Mouse (Mus musculus) liver, embryonic 13.5 days (tissue): ENCODE measurements around the gene Tff3. TPM values are rescaled to one million over a fixed set of nuclear protein-coding genes. Genes with fewer than 3 reads are reported as not detected.

Source experiments
- ATAC-seq: fragments of 200-750 bp; cut with Nextera tagmentation; 2 replicates; pipeline ENCODE4 v1.8.0; 2017; ENCODE audit warnings: low read depth, mild to moderate bottlenecking, moderate number of reproducible peaks, moderate library complexity
- DNase-seq: peaks from one replicate; pipeline ENCODE4 v3.0.0; 2022
- H3K27ac ChIP-seq: fragments of 300-500 bp; sonication (generic); 2 replicates; pipeline ENCODE4 v1.5.1; 2015; ENCODE audit warnings: moderate library complexity, mild to moderate bottlenecking, inconsistent platforms
- H3K27me3 ChIP-seq: fragments of 300-500 bp; sonication (generic); 2 replicates; pipeline ENCODE4 v1.6.1; 2015; ENCODE audit warnings: mild to moderate bottlenecking, inconsistent platforms
- H3K36me3 ChIP-seq: fragments of 300-500 bp; sonication (generic); 2 replicates; pipeline ENCODE4 v1.6.1; 2015; ENCODE audit warnings: mild to moderate bottlenecking, inconsistent platforms
- H3K4me1 ChIP-seq: fragments of 300-500 bp; sonication (generic); replicated peaks from 2 replicates; pipeline ENCODE4 v1.6.1; 2015; ENCODE audit warnings: inconsistent platforms
- H3K4me2 ChIP-seq: fragments of 300-500 bp; sonication (generic); 2 replicates; pipeline ENCODE4 v1.6.1; 2015; ENCODE audit warnings: inconsistent platforms, mild to moderate bottlenecking, moderate library complexity
- H3K4me3 ChIP-seq: fragments of 300-500 bp; sonication (generic); replicated peaks from 2 replicates; pipeline ENCODE4 v1.5.1; 2015; ENCODE audit warnings: mild to moderate bottlenecking, inconsistent platforms
- H3K9ac ChIP-seq: fragments of 300-500 bp; sonication (generic); 2 replicates; pipeline ENCODE4 v1.6.1; 2015; ENCODE audit warnings: mild to moderate bottlenecking, inconsistent platforms
- H3K9me3 ChIP-seq: fragments of 300-500 bp; sonication (generic); replicated peaks from 2 replicates; pipeline ENCODE4 v1.6.1; 2016; ENCODE audit warnings: inconsistent platforms
- WGBS: fragments of 180-500 bp; shearing (Covaris S2); methylation state at CpG from one replicate; pipeline ENCODE4 v1.1.7; 2015; ENCODE audit not compliant: insufficient replicate concordance; 5-methylcytosine and 5-hydroxymethylcytosine counted together
- polyA plus RNA-seq: library from polyadenylated mRNA; unstranded; fragments of >200 nt; fragmentation: Nextera tagmentation; extraction: Ambion mirVana; gene quantifications from 2 replicates; pipeline ENCODE4 v1.2.1, GENCODE M21; 2015

The Tff3 gene
- 4.7 and 6.0 TPM in 2 replicates for polyA plus RNA-seq

GRCm38 (mm10) chr17:31129452-31129851 is at the start of gene Tff3:
Gene Tff3 (minus strand): TSS chr17:31129646.
- ATAC-seq, result no peak; the same call in 1 of the 2 replicates
- no peaks in the 10 kb centered on the region for H3K9me3 ChIP-seq
- H3K27me3 ChIP-seq, result peaks cover 13% of the 10 kb centered on the region; the same call in 1 of the 2 replicates
- H3K4me3 ChIP-seq, result no peak within 1 kb of the TSS
- no peak within 1 kb of the TSS for H3K9ac ChIP-seq
- no peak within 1 kb of the TSS for H3K4me2 ChIP-seq
- H3K4me1 ChIP-seq, result peaks cover 2% of the 10 kb centered on the region; the same call in 1 of the 2 replicates
- no peaks in the 10 kb centered on the region for H3K36me3 ChIP-seq
- DNase-seq, result no peak
- 27% methylated on average over 2 of the region's 2 CpGs for WGBS
- no peak within 1 kb of the TSS for H3K27ac ChIP-seq

GRCm38 (mm10) chr17:31176321-31176720 is 46.9 kb upstream of the Tff3 start:
- Histone ChIP-seq H3K9ac (no peak overlapping the region), H3K4me1 (no peaks in the 10 kb centered on the region), H3K27ac (no peak overlapping the region), H3K4me3 (no peak overlapping the region), H3K36me3 (no peaks in the 10 kb centered on the region), H3K9me3 (no peaks in the 10 kb centered on the region), H3K27me3 (no peaks in the 10 kb centered on the region), H3K4me2 (no peak overlapping the region)
- 47% methylated on average over 4 of the region's 4 CpGs for WGBS
- DNase-seq (no peak), ATAC-seq (no peak)

- no peak for ATAC-seq
Measured at GRCm38 (mm10) chr17:31169796-31170195, 40.4 kb upstream of the Tff3 start.

GRCm38 (mm10) chr17:31165127-31165526 is 35.7 kb upstream of the Tff3 start, which contains the start of gene Tff1:
Gene Tff1 (minus strand): TSS chr17:31165277.
- DNase-seq (no peak), ATAC-seq (no peak)
- Histone ChIP-seq H3K9me3 (no peaks in the 10 kb centered on the region), H3K9ac (no peak within 1 kb of the TSS), H3K4me1 (no peaks in the 10 kb centered on the region), H3K27me3 (no peaks in the 10 kb centered on the region), H3K4me2 (no peak within 1 kb of the TSS), H3K27ac (no peak within 1 kb of the TSS), H3K36me3 (no peaks in the 10 kb centered on the region), H3K4me3 (no peak within 1 kb of the TSS)
- WGBS, result 60% methylated on average over 6 of the region's 6 CpGs

More at GRCm38 (mm10) chr17:31169796-31170195, 40.4 kb upstream of the Tff3 start:
- WGBS, result 75% methylated on average over 5 of the region's 5 CpGs
- H3K36me3 ChIP-seq, result no peaks in the 10 kb centered on the region
- no peaks in the 10 kb centered on the region for H3K4me1 ChIP-seq
- no peak overlapping the region for H3K27ac ChIP-seq
- H3K4me2 ChIP-seq, result no peak overlapping the region
- H3K4me3 ChIP-seq, result no peak overlapping the region
- no peak overlapping the region for H3K9ac ChIP-seq
- no peaks in the 10 kb centered on the region for H3K27me3 ChIP-seq
- H3K9me3 ChIP-seq, result no peaks in the 10 kb centered on the region
- DNase-seq, result no peak

- Histone ChIP-seq H3K27me3 (no peaks in the 10 kb centered on the region), H3K4me2 (no peak overlapping the region), H3K4me3 (no peak overlapping the region), H3K9me3 (no peaks in the 10 kb centered on the region), H3K4me1 (no peaks in the 10 kb centered on the region), H3K9ac (no peak overlapping the region), H3K27ac (no peak overlapping the region), H3K36me3 (no peaks in the 10 kb centered on the region)
- no peak for DNase-seq
- 54% methylated on average over 2 of the region's 2 CpGs for WGBS
- no peak for ATAC-seq
Measured at GRCm38 (mm10) chr17:31163821-31164220, 34.4 kb upstream of the Tff3 start.

GRCm38 (mm10) chr17:31162607-31163006 is 33.2 kb upstream of the Tff3 start:
- Histone ChIP-seq H3K9me3 (no peaks in the 10 kb centered on the region), H3K4me2 (no peak overlapping the region), H3K27me3 (no peaks in the 10 kb centered on the region), H3K9ac (no peak overlapping the region), H3K4me1 (no peaks in the 10 kb centered on the region), H3K4me3 (no peak overlapping the region), H3K36me3 (no peaks in the 10 kb centered on the region), H3K27ac (no peak overlapping the region)
- ATAC-seq (no peak), DNase-seq (no peak)
- WGBS, result 51% methylated on average over 12 of the region's 12 CpGs

- H3K4me3 ChIP-seq, result no peak overlapping the region
- WGBS, result 71% methylated on average over 4 of the region's 4 CpGs
- no peak overlapping the region for H3K27ac ChIP-seq
- no peaks in the 10 kb centered on the region for H3K27me3 ChIP-seq
- no peak overlapping the region for H3K9ac ChIP-seq
- H3K4me2 ChIP-seq, result no peak overlapping the region
- H3K9me3 ChIP-seq, result no peaks in the 10 kb centered on the region
- H3K4me1 ChIP-seq, result no peaks in the 10 kb centered on the region
- H3K36me3 ChIP-seq, result no peaks in the 10 kb centered on the region
- DNase-seq (no peak), ATAC-seq (no peak)
Measured at GRCm38 (mm10) chr17:31160291-31160690, 30.8 kb upstream of the Tff3 start.

GRCm38 (mm10) chr17:31157921-31158320 is 28.5 kb upstream of the Tff3 start:
- DNase-seq, result no peak
- ATAC-seq, result no peak
- Histone ChIP-seq H3K9me3 (no peaks in the 10 kb centered on the region), H3K9ac (no peak overlapping the region), H3K4me2 (no peak overlapping the region), H3K4me1 (no peaks in the 10 kb centered on the region; the same call in 1 of the 2 replicates), H3K27me3 (no peaks in the 10 kb centered on the region), H3K4me3 (no peak overlapping the region), H3K27ac (no peak overlapping the region), H3K36me3 (no peaks in the 10 kb centered on the region)
- 74% methylated on average over 6 of the region's 6 CpGs for WGBS

GRCm38 (mm10) chr17:31153785-31154184 is 24.3 kb upstream of the Tff3 start:
- no peak overlapping the region for H3K4me2 ChIP-seq
- no peaks in the 10 kb centered on the region; the same call in 1 of the 2 replicates for H3K4me1 ChIP-seq
- H3K27me3 ChIP-seq, result no peaks in the 10 kb centered on the region
- WGBS, result 15% methylated on average over 8 of the region's 8 CpGs
- H3K27ac ChIP-seq, result 0 out of 2 replicates have a peak overlapping the region, but pooled peaks have one; percentile 9
- H3K36me3 ChIP-seq, result no peaks in the 10 kb centered on the region
- H3K4me3 ChIP-seq, result no peak overlapping the region
- no peak overlapping the region for H3K9ac ChIP-seq
- ATAC-seq (no peak), DNase-seq (no peak)
- no peaks in the 10 kb centered on the region for H3K9me3 ChIP-seq

- no peaks in the 10 kb centered on the region for H3K27me3 ChIP-seq
- DNase-seq (no peak), ATAC-seq (no peak)
- H3K36me3 ChIP-seq, result no peaks in the 10 kb centered on the region
- H3K9ac ChIP-seq, result no peak overlapping the region
- no peak overlapping the region for H3K4me3 ChIP-seq
- no peaks in the 10 kb centered on the region; the same call in 1 of the 2 replicates for H3K4me1 ChIP-seq
- no peaks in the 10 kb centered on the region for H3K9me3 ChIP-seq
- no peak overlapping the region for H3K4me2 ChIP-seq
- 50% methylated on average over 9 of the region's 9 CpGs for WGBS
- H3K27ac ChIP-seq, result no peak overlapping the region
Measured at GRCm38 (mm10) chr17:31152966-31153499, 23.6 kb upstream of the Tff3 start.

GRCm38 (mm10) chr17:31152512-31152911 is 23.1 kb upstream of the Tff3 start:
- Histone ChIP-seq H3K27ac (no peak overlapping the region), H3K9me3 (no peaks in the 10 kb centered on the region), H3K4me3 (no peak overlapping the region), H3K27me3 (no peaks in the 10 kb centered on the region), H3K36me3 (no peaks in the 10 kb centered on the region), H3K9ac (no peak overlapping the region), H3K4me2 (no peak overlapping the region), H3K4me1 (no peaks in the 10 kb centered on the region; the same call in 1 of the 2 replicates)
- no peak for DNase-seq
- peak; percentile 51 for ATAC-seq
- 52% methylated on average over 5 of the region's 5 CpGs for WGBS

GRCm38 (mm10) chr17:31145998-31146397 is 16.6 kb upstream of the Tff3 start:
- Histone ChIP-seq H3K36me3 (no peaks in the 10 kb centered on the region), H3K4me1 (no peaks in the 10 kb centered on the region), H3K9me3 (no peaks in the 10 kb centered on the region), H3K27me3 (no peaks in the 10 kb centered on the region), H3K27ac (no peak overlapping the region), H3K9ac (no peak overlapping the region), H3K4me2 (no peak overlapping the region), H3K4me3 (no peak overlapping the region)
- WGBS, result 35% methylated on average over 9 of the region's 9 CpGs
- DNase-seq (no peak), ATAC-seq (no peak)
